Mouse (Mus musculus) olfactory bulb, adult 2 months (tissue): ENCODE results near the gene Bcam.

ENCODE experiments used
- CTCF ChIP-seq: fragments of 200-500 bp; IDR thresholded peaks from 2 replicates; pipeline ENCODE4 v1.5.1; 2012; ENCODE audit warnings: low read depth, mild to moderate bottlenecking, low read length, moderate library complexity; ENCODE audit not compliant: insufficient read depth
- POLR2A ChIP-seq: fragments of 200-500 bp; IDR thresholded peaks from 2 replicates; pipeline ENCODE4 v1.6.1; 2012; ENCODE audit warnings: mild to moderate bottlenecking, low read depth, low read length, moderate library complexity; ENCODE audit not compliant: insufficient read depth

DNA sequence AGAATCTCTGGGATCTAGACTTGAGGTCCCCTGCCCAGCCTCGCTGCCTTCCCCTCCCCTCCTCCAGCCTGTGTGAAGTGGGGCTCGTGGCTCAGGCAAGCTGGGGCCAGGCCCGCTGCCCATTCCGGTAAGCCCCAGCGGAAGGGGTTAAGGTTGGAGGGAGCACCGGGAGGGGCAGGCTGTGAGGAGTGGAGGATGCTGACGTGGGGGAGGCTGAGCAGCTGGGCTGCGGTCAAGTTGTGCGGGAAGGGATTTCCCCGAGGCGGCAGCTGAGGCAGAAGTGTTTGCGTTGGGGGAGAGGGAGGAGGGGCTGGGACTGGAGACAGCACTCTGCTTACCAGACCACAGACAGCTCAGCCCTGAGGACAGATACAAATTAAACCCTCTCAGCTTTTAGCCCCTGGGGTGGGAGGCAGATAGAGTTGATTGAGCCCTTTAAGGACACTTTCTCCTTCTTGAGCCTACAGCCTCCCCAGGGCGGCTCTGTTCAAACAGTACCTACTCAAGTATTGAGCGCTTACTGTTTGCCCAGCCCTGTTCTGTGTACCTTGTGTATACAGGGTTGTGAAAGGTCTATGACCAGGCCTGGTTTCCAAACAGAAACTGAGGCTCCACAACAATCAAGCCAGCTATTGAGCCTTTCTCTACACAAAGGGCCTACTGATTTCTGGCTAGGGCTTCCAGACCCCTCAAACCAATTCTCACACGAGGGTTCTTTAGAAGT is 46.7 kb upstream of the Bcam start:
- TF ChIP-seq CTCF (no peak), POLR2A (no peak)
